Mouse (Mus musculus) mature B cell (primary cell): Measurements from ENCODE around the gene 5430402E10Rik.
"Not testable (repeated sequence)": the region's sequence is repeated elsewhere in the genome, so short reads cannot be mapped to it uniquely, and the experiment has no call there.

Source experiments
- in situ Hi-C: fragments of 300-500 bp; cut with MboI; formaldehyde crosslinking; loops from 2 replicates; pipeline ENCODE4 v1.14.3; 2019

5430402E10Rik gene

DNA sequence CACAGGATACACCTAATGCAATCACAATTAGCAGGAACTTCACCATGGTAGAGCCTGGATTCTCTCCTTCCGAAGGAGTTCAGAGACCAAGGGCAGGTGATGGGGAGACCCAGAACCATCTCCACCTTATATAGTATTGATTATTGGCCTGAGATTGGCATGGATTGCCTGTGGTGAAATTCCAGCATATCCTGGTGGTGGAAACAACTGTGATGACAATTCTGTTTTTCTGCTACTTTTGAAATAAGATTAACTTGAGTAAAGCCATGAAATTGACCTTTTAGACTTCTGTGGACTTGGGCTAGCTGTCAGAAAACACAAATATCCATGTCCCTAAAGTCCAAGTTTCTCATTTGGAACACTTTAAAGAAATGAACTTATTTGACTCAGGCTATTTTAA, at the start of gene 5430402E10Rik:
Gene 5430402E10Rik (minus strand): TSS at position 101 of the 400 bp plus-strand sequence.
- in situ Hi-C loops: not testable (repeated sequence)

DNA sequence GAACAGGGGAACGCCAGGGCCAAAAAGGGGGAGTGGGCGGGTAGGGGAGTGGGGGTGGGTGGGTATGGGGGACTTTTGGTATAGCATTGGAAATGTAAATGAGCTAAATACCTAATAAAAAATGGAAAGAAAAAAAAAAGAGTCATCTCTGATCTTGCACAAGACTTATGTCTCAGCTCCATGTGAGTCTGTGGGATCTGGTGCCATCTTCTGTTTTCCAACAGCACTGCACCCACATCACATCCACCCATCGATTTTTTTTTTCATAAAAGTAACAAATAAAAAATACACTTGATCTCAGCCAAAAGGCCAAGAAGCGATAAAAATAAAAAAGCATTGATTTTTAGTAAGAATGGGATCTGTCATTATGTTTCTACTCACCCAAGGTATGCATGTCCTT, 44.8 kb downstream of the 5430402E10Rik start:
- in situ Hi-C loops: not testable (repeated sequence)
